8 mouse cellular contexts compared by ENCODE assay signal in the genomic region with DNA sequence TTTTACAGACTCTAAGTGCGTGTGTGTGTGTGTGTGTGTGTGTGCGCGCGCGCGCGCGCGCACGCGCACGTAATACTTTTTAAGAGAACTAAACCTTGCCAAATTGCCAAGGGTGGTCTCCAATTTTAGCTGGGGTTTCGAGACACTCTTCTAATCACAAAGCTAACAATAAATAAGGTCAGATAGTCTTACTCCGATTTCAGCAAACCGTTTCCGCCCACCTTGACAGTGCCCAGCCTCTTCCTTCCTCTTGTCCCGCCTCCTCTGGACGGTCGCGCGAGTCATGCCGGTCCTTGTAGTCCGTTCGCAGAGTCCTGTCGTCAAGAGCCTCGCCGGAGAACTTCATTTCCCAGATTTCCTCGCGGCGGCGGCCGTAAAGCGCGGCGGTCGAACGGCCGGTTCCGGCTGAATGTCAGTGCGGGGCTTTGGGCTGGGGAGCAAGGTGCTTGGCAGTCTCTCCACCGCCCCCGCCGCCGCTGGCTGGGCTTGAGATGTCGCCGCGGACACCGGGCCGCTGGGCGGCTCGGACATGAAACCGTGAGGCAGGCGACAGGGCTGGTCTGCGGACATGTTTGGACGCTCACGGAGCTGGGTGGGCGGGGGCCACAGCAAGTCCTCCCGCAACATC. TPM values are rescaled to one million over a fixed set of nuclear protein-coding genes. Genes with fewer than 3 reads are reported as not detected.
DNase-seq lines count a peak whose midpoint lies in the region; ATAC-seq and TF ChIP-seq lines count a peak whose summit lies in the region.

A gene (plus strand): TSS at position 345 of the 628 bp plus-strand sequence.

- H3K4me3 ChIP-seq in G1E (ENCODE audit: low read depth, low read length): peak within 1 kb of the TSS; percentile 92
- H3K4me3 ChIP-seq in forebrain, embryonic 16.5 days (replicated peaks; ENCODE audit: low read length): peak within 1 kb of the TSS; percentile 70
- H3K4me3 ChIP-seq in layer of hippocampus, adult 2 months: peak within 1 kb of the TSS; percentile 88
- H3K4me3 ChIP-seq in lung, embryonic 14.5 days (ENCODE audit: low read depth, low read length): peak within 1 kb of the TSS; percentile 89
- H3K4me3 ChIP-seq in olfactory bulb, adult 2 months (ENCODE audit: insufficient read depth, low read depth, low read length): peak within 1 kb of the TSS; percentile 89
- peak within 1 kb of the TSS; percentile 93 for H3K4me3 ChIP-seq in thymus, adult 2 months (ENCODE audit: control insufficient read depth, insufficient read depth, low read length)

- H3K9ac ChIP-seq in forebrain, embryonic 16.5 days (replicated peaks; ENCODE audit: low read depth, low read length): peak within 1 kb of the TSS; percentile 78
- H3K9ac ChIP-seq in lung, embryonic 14.5 days: peak within 1 kb of the TSS; percentile 76

- DNase-seq in G1E (ENCODE audit: low spot score): peak; percentile 80
- peak; percentile 95 to 98 for DNase-seq in cerebellum, adult 18-20 months
- DNase-seq in heart, postnatal 36 days: peak; percentile 95 to 96
- peak; percentile 96 to 97 for DNase-seq in layer of hippocampus, adult 2 months (ENCODE audit: low spot score in 2 of 2)
- peak; percentile 98 for DNase-seq in lung, embryonic 14.5 days
- DNase-seq in thymus, adult 2 months: peak; percentile 98

- no peak for TF ChIP-seq CTCF in G1E (IDR thresholded peaks at IDR 0.05; ENCODE audit: low read depth, low read length)
- no peak for TF ChIP-seq CTCF in layer of hippocampus, adult 2 months (conservative IDR thresholded peaks at IDR 0.05)
- no peak for TF ChIP-seq CTCF in lung, embryonic 14.5 days (IDR thresholded peaks at IDR 0.05; ENCODE audit: low read depth)
- TF ChIP-seq CTCF in olfactory bulb, adult 2 months (IDR thresholded peaks at IDR 0.05; ENCODE audit: insufficient read depth, low read depth, low read length): no peak
- TF ChIP-seq CTCF in thymus, adult 2 months (IDR thresholded peaks at IDR 0.05; ENCODE audit: borderline replicate concordance, control insufficient read depth, extremely low read depth, insufficient read depth, low read length, poor library complexity): no peak

- no peak within 1 kb of the TSS for H3K27ac ChIP-seq in forebrain, embryonic 16.5 days (ENCODE audit: low read length)
- peak within 1 kb of the TSS; percentile 91 for H3K27ac ChIP-seq in layer of hippocampus, adult 2 months
- peak within 1 kb of the TSS; percentile 67; the same call in 1 of the 2 replicates for H3K27ac ChIP-seq in lung, embryonic 14.5 days (ENCODE audit: low read depth)
- H3K27ac ChIP-seq in olfactory bulb, adult 2 months (ENCODE audit: insufficient read depth, low read depth, low read length): no peak within 1 kb of the TSS
- H3K27ac ChIP-seq in thymus, adult 2 months (ENCODE audit: control insufficient read depth, insufficient read depth, low read length): no peak within 1 kb of the TSS

- peak; percentile 82 for TF ChIP-seq POLR2A in olfactory bulb, adult 2 months (IDR thresholded peaks at IDR 0.05; ENCODE audit: insufficient read depth, low read depth, low read length)
- 0 out of 2 replicates have a peak, but pooled peaks have one; percentile 44 for TF ChIP-seq POLR2A in thymus, adult 2 months (IDR thresholded peaks at IDR 0.05; ENCODE audit: control insufficient read depth, extremely low read depth, insufficient read depth, low read length, poor library complexity)

- no peaks in the 10 kb centered on the region for H3K27me3 ChIP-seq in G1E (ENCODE audit: insufficient read depth, low read length)
- H3K27me3 ChIP-seq in forebrain, embryonic 16.5 days (replicated peaks; ENCODE audit: control insufficient read depth, insufficient read depth, low read length): no peaks in the 10 kb centered on the region
- no peaks in the 10 kb centered on the region for H3K27me3 ChIP-seq in lung, embryonic 14.5 days (ENCODE audit: insufficient read depth, low read length)
- H3K27me3 ChIP-seq in thymus, adult 2 months (ENCODE audit: control insufficient read depth, insufficient read depth, low read length): no peaks in the 10 kb centered on the region

- H3K4me1 ChIP-seq in G1E (ENCODE audit: insufficient read depth, low read depth, low read length): peaks cover 48% of the 10 kb centered on the region
- H3K4me1 ChIP-seq in forebrain, embryonic 16.5 days (replicated peaks; ENCODE audit: control insufficient read depth, insufficient read depth, low read length): peaks cover 37% of the 10 kb centered on the region
- H3K4me1 ChIP-seq in lung, embryonic 14.5 days (ENCODE audit: insufficient read depth): peaks cover 10% of the 10 kb centered on the region
- peaks cover 24% of the 10 kb centered on the region for H3K4me1 ChIP-seq in olfactory bulb, adult 2 months (ENCODE audit: control insufficient read depth, insufficient read depth, low read length)
- H3K4me1 ChIP-seq in thymus, adult 2 months (replicated peaks; ENCODE audit: control insufficient read depth, insufficient read depth, low read length): peaks cover 26% of the 10 kb centered on the region

- under 1% methylated on average over 58 of the region's 58 CpGs for WGBS in forebrain, embryonic 16.5 days
- under 1% methylated on average over 58 of the region's 58 CpGs for WGBS in lung, embryonic 14.5 days
- under 1% methylated on average over 58 of the region's 58 CpGs for WGBS in olfactory bulb, adult 2 months
- under 1% methylated on average over 58 of the region's 58 CpGs for WGBS in thymus, adult 2 months

- no peaks in the 10 kb centered on the region for H3K9me3 ChIP-seq in G1E (replicated peaks)
- no peaks in the 10 kb centered on the region for H3K9me3 ChIP-seq in forebrain, embryonic 16.5 days (ENCODE audit: control insufficient read depth, low read length)
- no peaks in the 10 kb centered on the region for H3K9me3 ChIP-seq in lung, embryonic 14.5 days (ENCODE audit: low read depth, low read length)

- peaks cover 30% of the 10 kb centered on the region for H3K36me3 ChIP-seq in G1E (replicated peaks)
- H3K36me3 ChIP-seq in forebrain, embryonic 16.5 days (ENCODE audit: control insufficient read depth, insufficient read depth): no peaks in the 10 kb centered on the region
- H3K36me3 ChIP-seq in lung, embryonic 14.5 days (ENCODE audit: insufficient read depth): no peaks in the 10 kb centered on the region
- H3K36me3 ChIP-seq in thymus, adult 2 months (ENCODE audit: control insufficient read depth, insufficient read depth, low read length): no peaks in the 10 kb centered on the region

- peak within 1 kb of the TSS; percentile 70 for H3K4me2 ChIP-seq in forebrain, embryonic 16.5 days (ENCODE audit: low read length)
- H3K4me2 ChIP-seq in lung, embryonic 14.5 days: peak within 1 kb of the TSS; percentile 86

- ATAC-seq in G1E (ENCODE audit: extremely low read depth, insufficient number of reproducible peaks, low FRiP score, poor library complexity, severe bottlenecking): peak; percentile 77
- peak; percentile 92 for ATAC-seq in forebrain, embryonic 16.5 days
- ATAC-seq in lung, embryonic 14.5 days (ENCODE audit: insufficient read depth): peak; percentile 87

- intact Hi-C loops in heart, postnatal 36 days (cut with DNase I): loop anchor here (10.0 kb wide), 1 partner anchor 710 kb away; a partner anchor contains a TSS

RNA-seq across cellular contexts. Expression of the gene that starts here (rescaled TPM):
- total RNA-seq in G1E (2014; fragmentation: Nextera tagmentation): 47.7 and 47.9 TPM in 2 replicates
- 11.9 and 12.6 TPM in 2 replicates for total RNA-seq in G1E (2017)
- 15.4 and 18.1 TPM in 2 replicates for polyA plus RNA-seq in G1E (2012)
- 69.0 and 72.8 TPM in 2 replicates for polyA plus RNA-seq in forebrain, embryonic 16.5 days (2015; fragmentation: Nextera tagmentation; extraction: Ambion mirVana)
- 10 to 100 TPM; 52.8 TPM for total RNA-seq in heart, postnatal 36 days (2021)
- 100 to 1,000 TPM in 1 of 2 experiments, 10 to 100 TPM in 1; 98.8 to 105 TPM for total RNA-seq in layer of hippocampus, adult 2 months (2021)
- 26.8 and 27.4 TPM in 2 replicates for polyA plus RNA-seq in lung, embryonic 14.5 days (2014; fragmentation: Nextera tagmentation; extraction: Ambion mirVana)
- 285 and 796 TPM in 2 replicates for polyA plus RNA-seq in olfactory bulb, adult 2 months (2012; ENCODE audit: insufficient read depth, insufficient read length, low replicate concordance, missing spikeins)
- 25.2 and 30.1 TPM in 2 replicates for polyA plus RNA-seq in thymus, adult 2 months (2012; rRNA removed)

Comparison
In these comparisons a context has a peak if more than half of its experiments do, and no peak if none do; other contexts are left out.
1. H3K27ac ChIP-seq: peak in layer of hippocampus, adult 2 months (single experiment) and lung, embryonic 14.5 days (single experiment); none in forebrain, embryonic 16.5 days (single experiment), olfactory bulb, adult 2 months (single experiment) and thymus, adult 2 months (single experiment).
2. Peak in every context shown above with its lines, with median percentiles within 50 percentile points of each other: ATAC-seq, DNase-seq and H3K4me3 ChIP-seq.